Mouse (Mus musculus): ENCODE data around the gene Abca8a.

The Abca8a gene

GRCm38 (mm10) chr11:110095858-110096257, at the start of gene Abca8a:
Gene Abca8a (minus strand): TSS chr11:110095978.
- no peak for DNase-seq (ENCODE audit: low read depth, low spot score)

- DNase-seq (ENCODE audit: low read depth, low spot score), result no peak
Measured at GRCm38 (mm10) chr11:110145421-110145820, 49.6 kb upstream of the Abca8a start.

DNA sequence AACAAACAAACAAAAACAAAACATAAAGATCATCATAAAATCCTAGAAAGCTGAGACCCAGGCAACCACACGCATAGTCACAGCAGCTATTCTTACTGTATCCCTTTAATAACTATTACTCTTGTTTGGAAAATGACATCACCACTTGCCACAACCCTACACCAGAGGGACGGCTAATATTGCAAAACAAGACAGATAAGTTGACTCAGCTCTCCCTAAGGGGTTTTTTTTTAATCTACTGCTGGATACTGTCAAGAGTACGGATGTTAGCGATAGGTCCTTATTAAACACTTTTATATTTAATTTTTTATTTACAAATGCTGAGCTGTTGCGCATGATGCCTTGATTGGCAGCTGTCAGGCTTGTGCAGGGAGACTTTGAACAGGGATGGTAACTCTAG, 35.0 kb upstream of the Abca8a start:
- DNase-seq (ENCODE audit: low read depth, low spot score), result no peak

- DNase-seq (ENCODE audit: low read depth, low spot score), result no peak
Measured at GRCm38 (mm10) chr11:110111137-110111536, 15.4 kb upstream of the Abca8a start.

GRCm38 (mm10) chr11:110101437-110101836, 5.7 kb upstream of the Abca8a start:
- DNase-seq (ENCODE audit: low read depth, low spot score), result no peak

DNA sequence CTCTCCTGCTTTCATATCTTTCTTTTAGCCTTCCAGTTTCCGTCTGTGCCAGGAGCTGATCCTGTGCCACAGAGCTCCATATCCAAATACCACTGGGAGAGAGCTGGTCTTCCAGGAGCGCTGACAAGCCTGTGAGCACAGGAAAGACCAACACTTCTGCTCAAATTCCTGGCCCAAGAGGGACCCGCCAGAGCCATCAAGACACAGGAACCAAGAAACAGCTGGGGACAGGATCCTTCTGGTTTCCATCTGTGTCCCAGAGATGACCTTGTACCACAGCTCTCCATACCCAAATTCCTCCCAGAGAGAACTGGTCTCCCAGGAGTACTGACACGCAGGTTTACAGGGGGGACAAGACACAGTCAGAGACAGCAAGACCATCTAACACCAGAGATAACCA, 3.1 kb upstream of the Abca8a start:
- DNase-seq (ENCODE audit: low read depth, low spot score), result no peak

DNA sequence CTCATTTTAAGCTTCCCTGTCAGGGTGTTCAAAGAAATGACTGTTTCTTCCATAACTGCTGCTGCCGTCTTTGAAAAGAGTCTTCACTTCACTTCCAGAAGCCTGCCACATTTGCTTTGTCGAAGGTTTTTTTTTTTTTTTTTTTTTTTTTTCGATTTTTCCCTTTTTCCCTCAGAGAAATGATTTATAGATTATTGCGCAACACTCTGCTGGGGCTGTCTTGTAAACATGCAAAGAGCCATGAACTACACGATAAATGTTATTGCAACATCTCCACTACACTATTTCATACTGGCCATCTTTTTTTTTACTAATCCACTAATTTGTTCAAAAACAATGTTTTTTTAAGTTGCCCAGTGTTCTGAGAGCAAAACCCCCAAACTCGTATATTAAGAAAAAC, 1.7 kb upstream of the Abca8a start:
- DNase-seq (ENCODE audit: low read depth, low spot score), result no peak

- no peak for DNase-seq (ENCODE audit: low read depth, low spot score)
Measured at GRCm38 (mm10) chr11:110094846-110095380, 865 bp downstream of the Abca8a start.

DNA sequence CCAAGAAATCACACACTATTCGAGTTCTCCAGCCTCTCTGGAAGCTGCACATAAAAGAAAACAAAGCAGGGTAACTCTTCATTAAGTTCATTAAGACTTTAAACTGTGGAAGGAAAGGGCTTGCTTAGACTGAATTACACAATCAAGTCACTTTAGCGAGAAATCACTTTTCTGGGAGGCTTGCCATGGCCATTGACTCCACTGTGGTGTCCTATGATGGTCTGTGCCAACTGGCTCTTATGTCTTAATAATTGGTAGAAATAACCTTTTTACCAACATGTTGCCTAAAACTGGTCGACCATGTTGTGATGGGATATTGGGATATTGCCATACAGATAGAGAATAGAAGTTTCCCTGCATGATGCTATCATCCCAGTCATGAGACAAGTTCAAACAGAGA, 1.5 kb downstream of the Abca8a start:
- DNase-seq (ENCODE audit: low read depth, low spot score), result no peak

GRCm38 (mm10) chr11:110091328-110091727, 4.5 kb downstream of the Abca8a start:
- DNase-seq (ENCODE audit: low read depth, low spot score), result no peak

DNA sequence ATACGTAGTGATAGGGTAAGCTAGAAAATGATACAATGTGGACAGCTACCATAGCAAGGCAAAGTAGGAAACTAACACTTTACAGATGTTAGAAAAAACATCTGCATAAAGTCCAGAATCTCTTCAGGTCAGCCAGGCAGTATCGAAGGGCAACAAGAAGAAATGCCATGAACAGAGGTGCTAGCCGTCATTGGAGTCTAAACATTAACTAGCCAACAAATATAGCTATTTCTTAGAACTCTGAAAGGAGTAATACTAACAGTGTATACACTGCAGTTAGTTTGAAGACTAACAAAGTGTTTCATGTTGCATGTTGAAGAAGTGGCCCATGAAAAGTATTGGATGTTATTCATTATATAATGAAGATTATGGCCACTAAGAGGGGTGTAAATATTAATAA, 23.6 kb downstream of the Abca8a start:
- no peak for DNase-seq (ENCODE audit: low read depth, low spot score)

GRCm38 (mm10) chr11:110061032-110061431, 34.7 kb downstream of the Abca8a start:
- no peak for DNase-seq (ENCODE audit: low read depth, low spot score)

DNA sequence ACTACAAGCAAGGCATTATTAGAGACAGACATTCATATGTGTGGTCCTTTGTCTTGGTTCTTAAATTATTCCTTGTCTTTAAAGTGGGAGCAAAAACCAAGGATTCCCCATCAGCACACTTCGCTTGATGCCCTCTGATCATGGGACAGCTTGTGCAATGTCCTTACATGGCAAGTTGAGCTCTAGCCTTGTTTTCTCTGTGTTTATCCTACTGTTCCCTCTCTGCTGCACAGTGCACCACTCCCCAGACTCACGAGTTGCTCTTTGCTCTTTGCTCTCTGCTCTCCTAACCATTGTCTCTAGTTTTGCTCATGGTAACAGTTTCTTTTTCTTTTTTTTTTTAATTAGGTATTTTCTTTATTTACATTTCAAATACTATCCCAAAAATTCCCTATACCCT, 35.7 kb downstream of the Abca8a start:
- no peak for DNase-seq (ENCODE audit: low read depth, low spot score)

DNA sequence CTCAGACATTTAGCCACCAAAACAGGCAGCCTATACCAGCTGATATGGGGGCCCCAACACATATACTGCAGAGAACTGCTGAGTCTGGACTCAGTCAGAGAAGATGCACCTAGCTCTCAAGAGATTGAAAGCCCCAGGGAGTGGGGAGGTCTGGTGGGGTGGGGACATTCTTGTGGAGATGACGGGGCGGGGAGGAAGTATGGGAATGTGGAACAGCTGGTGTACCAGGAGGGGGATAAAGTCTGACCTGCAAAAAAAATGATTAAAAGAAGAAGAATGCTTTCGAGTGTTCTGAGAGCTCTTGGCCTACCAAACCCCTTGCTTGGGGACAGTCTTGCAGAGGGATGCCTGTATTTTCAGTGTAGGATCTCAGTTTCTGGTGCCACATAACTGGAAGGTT, 42.1 kb downstream of the Abca8a start:
- no peak for DNase-seq (ENCODE audit: low read depth, low spot score)

DNA sequence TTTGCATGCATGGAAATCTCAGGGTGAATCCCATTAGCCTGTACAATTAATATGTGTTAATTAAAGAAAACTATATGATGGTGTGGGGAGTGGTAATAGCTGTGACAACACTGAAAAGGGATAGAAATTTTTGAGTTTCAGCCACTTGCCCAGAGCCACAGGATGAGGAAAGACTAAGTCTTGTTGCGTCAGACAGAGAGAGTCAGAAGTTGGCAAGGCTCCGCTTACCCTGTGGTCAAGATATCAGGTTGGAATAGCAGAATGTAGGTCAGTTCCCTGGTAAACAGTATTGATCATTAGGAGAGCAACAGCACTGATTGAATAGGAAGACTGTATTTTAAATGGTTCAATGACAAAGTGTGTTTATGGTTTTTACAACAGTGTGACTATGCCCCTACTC, 58.0 kb downstream of the Abca8a start:
- no peak for DNase-seq (ENCODE audit: low read depth, low spot score)

DNA sequence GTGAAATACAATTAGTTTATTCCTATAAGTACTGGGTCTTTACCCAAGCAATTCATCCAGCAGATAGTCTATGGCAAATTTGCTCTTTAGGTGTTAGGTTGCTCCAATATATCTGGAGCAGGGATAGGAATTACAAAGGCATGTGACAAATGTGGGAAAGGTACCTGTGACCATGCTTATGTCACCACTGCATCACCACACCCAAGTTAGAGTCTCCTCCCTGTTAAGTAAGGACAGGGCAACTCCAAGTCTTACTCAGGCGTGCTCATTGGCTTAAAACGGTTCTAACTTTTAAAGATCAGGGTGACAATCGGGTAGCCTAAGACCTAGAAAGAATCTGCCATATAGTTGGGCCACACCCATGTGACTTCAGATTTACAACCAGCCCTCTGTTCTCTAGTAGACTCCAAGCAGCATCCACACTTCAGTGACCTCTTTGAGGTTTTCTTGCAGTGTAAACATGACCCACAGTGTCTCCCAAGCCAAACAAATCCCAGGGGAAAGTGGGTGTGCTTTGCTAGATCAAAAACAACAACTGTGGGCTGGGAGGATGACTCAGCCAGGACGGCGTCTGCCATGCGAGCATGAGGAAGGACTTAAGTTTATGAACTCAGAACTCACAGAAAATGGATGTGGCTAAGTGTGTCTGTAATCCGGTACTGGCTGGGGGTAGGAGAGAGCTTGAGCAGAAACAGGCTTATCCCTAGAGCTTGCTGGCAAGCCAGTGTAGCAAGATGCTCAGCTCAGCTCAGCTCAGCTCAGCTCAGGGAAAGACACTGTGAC, 66.7 kb downstream of the Abca8a start:
- DNase-seq (ENCODE audit: low read depth, low spot score), result no peak

DNA sequence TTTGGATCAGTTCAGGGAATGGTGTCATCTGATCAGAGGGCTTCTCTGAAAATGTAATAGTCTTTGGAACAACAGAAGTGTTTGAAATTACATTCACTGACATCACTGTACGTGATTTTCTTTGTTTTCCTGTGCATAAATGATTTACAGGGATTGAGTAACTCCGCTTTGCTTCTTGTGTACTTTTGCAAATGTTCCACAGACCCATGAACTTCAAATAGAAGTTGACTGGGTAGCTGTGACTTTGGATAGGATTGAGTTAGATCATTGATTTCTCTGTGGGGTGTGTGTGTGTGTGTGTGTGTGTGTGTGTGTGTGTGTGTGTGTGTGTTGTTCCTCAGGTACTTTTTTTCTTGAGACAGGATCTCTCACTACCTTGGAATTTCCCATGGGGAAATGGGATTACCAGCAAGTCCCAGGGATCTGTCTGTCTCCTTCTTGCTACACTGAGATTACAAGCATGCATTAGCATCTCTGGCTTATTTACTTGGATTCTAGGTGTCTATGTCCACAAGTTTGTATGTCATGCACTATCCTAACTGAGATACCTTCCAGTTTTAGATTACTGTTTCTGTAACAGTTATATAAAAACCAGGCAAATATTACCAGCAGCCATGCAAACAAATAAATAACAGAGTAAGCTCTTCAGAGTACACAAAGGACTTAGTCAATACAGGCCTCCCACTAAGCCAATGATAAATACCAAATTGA, 84.8 kb downstream of the Abca8a start:
- DNase-seq (ENCODE audit: low read depth, low spot score), result no peak

DNA sequence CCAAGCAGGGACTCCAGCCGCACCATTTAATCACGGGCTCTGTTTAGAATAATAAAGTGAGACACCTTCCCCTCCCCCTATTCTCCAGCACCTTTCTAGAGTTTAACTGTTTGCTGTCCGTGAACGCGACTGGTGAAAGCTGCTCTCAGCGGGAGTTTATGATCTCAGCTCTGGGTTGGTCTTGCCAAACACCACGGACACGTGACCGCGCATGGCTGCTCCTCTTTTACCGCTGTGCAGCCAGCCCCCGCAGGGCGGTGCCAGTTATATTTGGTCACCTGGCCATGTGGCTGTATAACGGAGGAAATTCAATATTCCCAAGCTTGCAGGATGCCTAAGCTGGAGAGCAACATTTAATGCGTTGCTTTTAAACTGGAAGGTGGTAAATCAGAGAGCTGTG, 100.2 kb downstream of the Abca8a start, which contains the start of gene Abca8b:
TSS of gene Abca8b (minus strand) at position 222 of the 400 bp plus-strand sequence.
- peak; percentile 67 for DNase-seq (ENCODE audit: low read depth, low spot score)

DNA sequence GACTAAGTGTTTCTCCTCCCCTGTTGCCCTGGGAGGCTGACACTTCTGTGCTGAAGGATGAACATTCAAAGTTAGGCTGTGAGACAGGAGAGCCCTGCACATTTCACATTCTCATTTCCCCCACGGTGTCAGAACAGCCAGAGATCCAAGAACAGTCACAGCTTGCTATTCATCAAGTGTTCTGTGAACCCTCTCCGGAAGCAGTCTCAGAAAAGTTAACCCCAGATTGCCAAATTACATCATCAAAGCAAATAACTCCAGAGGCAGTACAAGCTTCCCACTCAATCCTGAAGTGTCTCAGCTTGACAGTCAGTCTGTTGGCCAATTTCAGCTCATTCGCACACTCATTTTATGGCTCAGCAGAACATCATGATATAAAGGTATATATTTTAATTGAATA, 100.8 kb downstream of the Abca8a start:
- no peak for DNase-seq (ENCODE audit: low read depth, low spot score)

GRCm38 (mm10) chr11:109994014-109994413, 101.8 kb downstream of the Abca8a start:
- no peak for DNase-seq (ENCODE audit: low read depth, low spot score)

DNA sequence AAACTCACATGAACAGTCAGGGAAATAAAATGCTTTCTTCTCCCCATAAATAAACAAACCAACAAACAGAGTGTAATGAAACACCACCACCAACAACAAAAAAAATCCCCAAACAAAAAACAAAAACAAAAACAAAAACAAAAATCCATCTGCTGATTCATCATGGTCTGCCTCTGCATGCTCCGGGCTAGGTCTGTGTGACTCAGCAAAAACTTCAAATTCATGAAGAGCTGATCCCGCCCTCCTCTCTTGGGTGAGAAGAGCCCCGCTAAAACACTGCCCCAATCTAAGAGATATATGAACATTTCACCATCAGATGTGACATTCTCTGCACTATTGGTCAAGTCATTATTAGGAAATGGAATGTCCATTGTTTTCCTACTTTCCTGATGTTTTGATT, 104.5 kb downstream of the Abca8a start:
- DNase-seq (ENCODE audit: low read depth, low spot score), result no peak

GRCm38 (mm10) chr11:109990256-109990655, 105.5 kb downstream of the Abca8a start:
- DNase-seq (ENCODE audit: low read depth, low spot score), result no peak

DNA sequence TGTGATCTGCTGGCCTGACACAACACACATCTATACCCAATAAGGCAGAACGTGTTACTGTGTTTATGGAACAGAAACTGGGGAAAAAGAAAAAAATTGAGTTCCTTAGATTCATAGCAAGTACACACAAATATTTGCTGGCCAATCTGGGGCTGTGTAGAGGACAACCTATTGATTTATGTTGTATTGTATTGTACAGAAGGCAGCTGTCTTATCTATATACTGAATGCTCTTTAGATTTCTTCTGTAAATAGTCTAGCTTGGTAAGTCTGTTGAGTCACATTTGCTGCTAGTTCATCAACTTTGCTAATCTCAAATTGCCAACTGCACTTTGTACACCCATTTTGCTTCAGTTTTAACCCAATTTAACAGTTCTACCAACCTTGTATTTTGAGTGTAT, 107.6 kb downstream of the Abca8a start:
- DNase-seq (ENCODE audit: low read depth, low spot score), result no peak
